Mouse (Mus musculus) bone marrow, adult 2 months (tissue): ENCODE measurements around the gene Fam241a. TPM values are rescaled to one million over a fixed set of nuclear protein-coding genes. Genes with fewer than 3 reads are reported as not detected.
A peak's percentile ranks its signal among the peaks of the same experiment; 100 is the strongest.

Experiments used
- H3K27ac ChIP-seq: fragments of 200-500 bp; 2 replicates; pipeline ENCODE4 v1.5.1; 2012; ENCODE audit warnings: low read depth, mild to moderate bottlenecking, control low read depth, inconsistent platforms, low read length; ENCODE audit not compliant: control insufficient read depth, poor library complexity, insufficient read depth
- H3K4me1 ChIP-seq: fragments of 200-500 bp; 2 replicates; pipeline ENCODE4 v1.6.1; 2011; ENCODE audit warnings: low read length; ENCODE audit not compliant: control insufficient read depth, insufficient read depth
- H3K4me3 ChIP-seq: fragments of 200-500 bp; replicated peaks from 2 replicates; pipeline ENCODE3; 2011; ENCODE audit warnings: mild to moderate bottlenecking, low read depth, low read length, control low read depth; ENCODE audit not compliant: control insufficient read depth
- CTCF ChIP-seq: fragments of 200-500 bp; IDR thresholded peaks from 2 replicates; pipeline ENCODE4 v1.5.1; 2011; ENCODE audit warnings: low read length, control low read depth; ENCODE audit not compliant: control insufficient read depth, insufficient read depth
- POLR2A ChIP-seq: fragments of 200-500 bp; IDR thresholded peaks from 2 replicates; pipeline ENCODE4 v1.6.1; 2011; ENCODE audit warnings: low read depth, mild to moderate bottlenecking, control low read depth, low read length, borderline replicate concordance; ENCODE audit not compliant: control insufficient read depth
- WGBS: fragments of 180-500 bp; shearing (Covaris S2); methylation state at CpG from one replicate; pipeline ENCODE4 v1.1.7; 2018; 5-methylcytosine and 5-hydroxymethylcytosine counted together
- polyA plus RNA-seq: library from polyadenylated mRNA; stranded (reverse); fragments of >200 nt; gene quantifications from 2 replicates; pipeline ENCODE4 v1.2.4, GENCODE M21; 2011; ENCODE audit warnings: low replicate concordance; ENCODE audit not compliant: missing spikeins, insufficient read depth, insufficient read length

Gene Fam241a
- polyA plus RNA-seq, 1 experiment = 20.6 TPM

GRCm38 (mm10) chr3:127917999-127918661 lies 22.0 kb upstream of the Fam241a start:
- WGBS = 18% methylated on average over 9 of the region's 9 CpGs
- no peak for TF ChIP-seq POLR2A
- TF ChIP-seq CTCF = no peak
- Histone ChIP-seq H3K4me1 (peaks cover 1% of the 10 kb centered on the region; the same call in 1 of the 2 replicates), H3K4me3 (no peak overlapping the region), H3K27ac (no peak overlapping the region)

- peaks cover 1% of the 10 kb centered on the region; the same call in 1 of the 2 replicates for H3K4me1 ChIP-seq
- no peak overlapping the region for H3K27ac ChIP-seq
- WGBS = 59% methylated on average over 3 of the region's 3 CpGs
- no peak for TF ChIP-seq CTCF
- TF ChIP-seq POLR2A = no peak
- H3K4me3 ChIP-seq = no peak overlapping the region
Measured at GRCm38 (mm10) chr3:127917549-127917948, 21.4 kb upstream of the Fam241a start.

- no peak overlapping the region for H3K4me3 ChIP-seq
- H3K4me1 ChIP-seq = peaks cover 1% of the 10 kb centered on the region; the same call in 1 of the 2 replicates
- no peak overlapping the region for H3K27ac ChIP-seq
- TF ChIP-seq CTCF (no peak), POLR2A (no peak)
- 83% methylated on average over 3 of the region's 3 CpGs for WGBS
Measured at GRCm38 (mm10) chr3:127915656-127916334, 19.7 kb upstream of the Fam241a start.

GRCm38 (mm10) chr3:127913885-127914709 lies 18.0 kb upstream of the Fam241a start:
- H3K4me3 ChIP-seq = no peak overlapping the region
- H3K27ac ChIP-seq = no peak overlapping the region
- WGBS = 28% methylated on average over 16 of the region's 16 CpGs
- peaks cover 1% of the 10 kb centered on the region; the same call in 1 of the 2 replicates for H3K4me1 ChIP-seq
- TF ChIP-seq POLR2A (no peak), CTCF (no peak)

DNA sequence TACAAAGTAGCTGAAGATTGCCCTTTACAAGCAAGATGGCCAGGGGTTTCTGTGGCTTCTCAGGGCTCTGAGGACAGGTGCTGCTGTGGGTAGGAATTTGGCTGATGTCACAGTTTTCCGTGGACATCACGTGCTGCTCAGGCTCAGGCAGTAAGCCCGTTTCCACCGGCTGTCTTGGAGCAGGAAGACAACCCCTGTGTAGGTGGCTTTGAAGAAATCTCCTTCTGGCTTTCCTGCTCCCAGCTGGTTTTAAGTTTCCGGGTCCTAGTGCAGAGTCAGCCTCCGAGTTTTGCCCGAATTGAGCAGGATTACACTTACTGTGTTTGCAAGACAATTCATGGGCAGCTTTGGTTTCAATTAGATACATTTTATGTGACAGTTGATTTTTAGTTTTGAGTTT lies 13.8 kb upstream of the Fam241a start:
- no peak overlapping the region for H3K4me3 ChIP-seq
- WGBS = 80% methylated on average over 7 of the region's 7 CpGs
- H3K27ac ChIP-seq = no peak overlapping the region
- no peaks in the 10 kb centered on the region; the same call in 1 of the 2 replicates for H3K4me1 ChIP-seq
- TF ChIP-seq POLR2A (no peak), CTCF (no peak)

DNA sequence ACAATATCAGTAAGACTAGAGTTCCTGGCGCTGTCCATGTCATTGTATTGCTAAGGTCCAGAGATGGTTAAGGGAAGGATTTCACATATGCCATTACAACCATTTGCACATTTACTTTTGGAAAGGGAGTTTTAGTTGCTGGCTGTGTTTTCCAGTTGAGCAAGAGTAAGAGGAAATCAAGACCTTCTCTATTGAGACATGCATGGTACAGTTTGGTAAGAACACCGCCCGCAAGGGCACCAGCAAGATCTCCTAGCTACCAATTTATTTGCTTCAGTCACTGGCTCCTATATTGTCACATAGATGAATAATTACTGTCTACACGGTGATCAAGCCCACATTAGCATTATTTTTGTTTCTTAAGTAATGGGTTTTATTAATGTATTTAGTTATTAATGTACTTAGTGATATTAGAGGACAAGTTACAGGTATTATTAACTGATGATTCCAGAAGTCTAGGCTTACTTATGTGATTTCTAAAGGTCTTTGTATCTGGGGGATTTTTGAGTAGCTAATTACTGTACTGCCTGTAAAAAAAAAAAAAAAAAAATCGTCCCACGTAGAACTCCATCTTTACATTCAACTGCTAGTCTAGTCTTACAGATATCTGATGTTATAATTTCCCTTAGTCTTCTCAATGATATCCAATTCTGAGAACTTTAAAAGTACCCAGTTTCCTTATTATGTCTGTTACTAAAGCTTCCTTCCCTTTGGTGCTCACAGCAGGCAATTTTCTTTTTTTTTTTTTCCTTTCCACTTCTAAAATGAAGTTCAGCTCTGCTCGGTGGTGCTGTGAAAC lies 944 bp downstream of the Fam241a start:
- TF ChIP-seq POLR2A (no peak), CTCF (no peak)
- H3K27ac ChIP-seq = peak overlapping the region; percentile 93
- H3K4me1 ChIP-seq = peaks cover 2% of the 10 kb centered on the region
- peak overlapping the region; percentile 95 for H3K4me3 ChIP-seq
- 14% methylated on average over 7 of the region's 7 CpGs for WGBS

- TF ChIP-seq CTCF = no peak
- no peak for TF ChIP-seq POLR2A
- Histone ChIP-seq H3K27ac (peak overlapping the region; percentile 37; the same call in 1 of the 2 replicates), H3K4me1 (peaks cover 2% of the 10 kb centered on the region), H3K4me3 (peak overlapping the region; percentile 40)
- WGBS = 15% methylated on average over 7 of the region's 7 CpGs
Measured at GRCm38 (mm10) chr3:127893902-127894301, 2.2 kb downstream of the Fam241a start.

GRCm38 (mm10) chr3:127891906-127892305 lies 4.2 kb downstream of the Fam241a start:
- Histone ChIP-seq H3K4me3 (no peak overlapping the region), H3K4me1 (peaks cover 4% of the 10 kb centered on the region), H3K27ac (no peak overlapping the region)
- TF ChIP-seq CTCF (no peak), POLR2A (no peak)
- WGBS = 66% methylated on average over 10 of the region's 10 CpGs
